Mouse (Mus musculus) heart, postnatal 0 days (tissue): ENCODE measurements around the gene Rps27rt. TPM values are rescaled to one million over a fixed set of nuclear protein-coding genes. Genes with fewer than 3 reads are reported as not detected.

Source experiments
- ATAC-seq: fragments of 200-750 bp; cut with Nextera tagmentation; 2 replicates; pipeline ENCODE4 v1.8.0; 2017; ENCODE audit warnings: low read depth, moderate number of reproducible peaks, moderate library complexity; ENCODE audit not compliant: insufficient read depth
- DNase-seq: peaks from one replicate; pipeline ENCODE4 v3.0.0-alpha.2; 2016; ENCODE audit warnings: low spot score
- H3K27ac ChIP-seq: fragments of 300-500 bp; sonication (generic); 2 replicates; pipeline ENCODE4 v1.5.1; 2014; ENCODE audit warnings: low read depth, mild to moderate bottlenecking
- H3K27me3 ChIP-seq: fragments of 300-500 bp; sonication (generic); 2 replicates; pipeline ENCODE4 v1.6.1; 2014; ENCODE audit warnings: low read length, mixed read lengths; ENCODE audit not compliant: control insufficient read depth, insufficient read depth
- H3K36me3 ChIP-seq: fragments of 300-500 bp; sonication (generic); replicated peaks from 2 replicates; pipeline ENCODE4 v1.6.1; 2014; ENCODE audit warnings: low read length, mixed read lengths; ENCODE audit not compliant: control insufficient read depth, insufficient read depth
- H3K4me1 ChIP-seq: fragments of 300-500 bp; sonication (generic); 2 replicates; pipeline ENCODE4 v1.6.1; 2014; ENCODE audit warnings: antibody characterized with exemption; ENCODE audit not compliant: control insufficient read depth, insufficient read depth
- H3K4me2 ChIP-seq: fragments of 300-500 bp; sonication (generic); 2 replicates; pipeline ENCODE4 v1.6.1; 2014; ENCODE audit warnings: low read depth, mild to moderate bottlenecking, low read length, moderate library complexity
- H3K4me3 ChIP-seq: fragments of 300-500 bp; sonication (generic); 2 replicates; pipeline ENCODE4 v1.5.1; 2014; ENCODE audit warnings: low read depth, low read length
- H3K9ac ChIP-seq: fragments of 300-500 bp; sonication (generic); replicated peaks from 2 replicates; pipeline ENCODE4 v1.6.1; 2014; ENCODE audit warnings: low read depth, low read length, mixed read lengths
- H3K9me3 ChIP-seq: fragments of 300-500 bp; sonication (generic); replicated peaks from 2 replicates; pipeline ENCODE4 v1.6.1; 2016; ENCODE audit warnings: low read length; ENCODE audit not compliant: control insufficient read depth
- CTCF ChIP-seq: IDR thresholded peaks from 2 replicates; pipeline ENCODE4 v1.5.1; 2016; ENCODE audit warnings: antibody characterized with exemption, control low read depth, low read depth
- EP300 ChIP-seq: IDR thresholded peaks from 2 replicates; pipeline ENCODE4 v1.6.1; 2016; ENCODE audit warnings: antibody characterized with exemption, low read depth
- WGBS: fragments of 180-500 bp; shearing (Covaris S2); extraction: QIAGEN DNeasy Blood & Tissue Kit; methylation state at CpG from one replicate; pipeline ENCODE4 v1.1.7; 2014; 5-methylcytosine and 5-hydroxymethylcytosine counted together
- polyA plus RNA-seq: library from polyadenylated mRNA; unstranded; fragments of >200 nt; fragmentation: Nextera tagmentation; extraction: Ambion mirVana; gene quantifications from 2 replicates; pipeline ENCODE4 v1.2.1, GENCODE M21; 2015
- total RNA-seq: library from RNA; depleted of rRNA; stranded (reverse); fragments of >200 nt; gene quantifications from 2 replicates; pipeline ENCODE4 v1.2.3, GENCODE M21; 2014; ENCODE audit warnings: low replicate concordance

Rps27rt gene
- total and polyA plus RNA-seq, 2 experiments from 2014 or later: 71.9 to 270 TPM

GRCm38 (mm10) chr9:114960844-114961243 lies 21.7 kb downstream of the Rps27rt start:
- H3K27me3 ChIP-seq: no peaks in the 10 kb centered on the region
- H3K9ac ChIP-seq: no peak overlapping the region
- 84% methylated on average over 6 of the region's 6 CpGs for WGBS
- H3K4me1 ChIP-seq: no peaks in the 10 kb centered on the region
- TF ChIP-seq CTCF: no peak
- H3K9me3 ChIP-seq: no peaks in the 10 kb centered on the region
- ATAC-seq: no peak
- H3K36me3 ChIP-seq: no peaks in the 10 kb centered on the region
- no peak for DNase-seq
- no peak overlapping the region for H3K4me2 ChIP-seq
- no peak overlapping the region for H3K4me3 ChIP-seq
- no peak overlapping the region for H3K27ac ChIP-seq

GRCm38 (mm10) chr9:114960043-114960789 lies 22.3 kb downstream of the Rps27rt start:
- Histone ChIP-seq H3K27me3 (no peaks in the 10 kb centered on the region), H3K36me3 (no peaks in the 10 kb centered on the region), H3K4me2 (no peak overlapping the region), H3K27ac (no peak overlapping the region), H3K4me3 (no peak overlapping the region), H3K9ac (no peak overlapping the region), H3K4me1 (no peaks in the 10 kb centered on the region), H3K9me3 (no peaks in the 10 kb centered on the region)
- DNase-seq: peak; percentile 30
- ATAC-seq: peak; percentile 75
- WGBS: 64% methylated on average over 4 of the region's 4 CpGs
- no peak for TF ChIP-seq EP300

GRCm38 (mm10) chr9:114956945-114957344 lies 25.6 kb downstream of the Rps27rt start:
- Histone ChIP-seq H3K4me2 (no peak overlapping the region), H3K27ac (no peak overlapping the region), H3K4me1 (no peaks in the 10 kb centered on the region), H3K9me3 (no peaks in the 10 kb centered on the region), H3K36me3 (no peaks in the 10 kb centered on the region), H3K27me3 (no peaks in the 10 kb centered on the region), H3K9ac (no peak overlapping the region), H3K4me3 (no peak overlapping the region)
- DNase-seq (peak; percentile 65), ATAC-seq (peak; percentile 76)
- TF ChIP-seq EP300 (no peak), CTCF (peak; percentile 70)
- WGBS: 33% methylated on average over 5 of the region's 5 CpGs

- Histone ChIP-seq H3K4me3 (no peak overlapping the region), H3K27ac (no peak overlapping the region), H3K27me3 (no peaks in the 10 kb centered on the region), H3K36me3 (no peaks in the 10 kb centered on the region), H3K9ac (no peak overlapping the region), H3K9me3 (no peaks in the 10 kb centered on the region), H3K4me2 (no peak overlapping the region), H3K4me1 (no peaks in the 10 kb centered on the region)
- TF ChIP-seq CTCF (no peak), EP300 (no peak)
- 93% methylated on average over 11 of the region's 11 CpGs for WGBS
- ATAC-seq: no peak
- DNase-seq: no peak
Observed at GRCm38 (mm10) chr9:114955340-114955739, 27.2 kb downstream of the Rps27rt start.

GRCm38 (mm10) chr9:114952866-114953265 lies 29.7 kb downstream of the Rps27rt start:
- DNase-seq: no peak
- no peak overlapping the region for H3K4me3 ChIP-seq
- no peak overlapping the region for H3K4me2 ChIP-seq
- no peaks in the 10 kb centered on the region for H3K36me3 ChIP-seq
- no peak for ATAC-seq
- WGBS: 60% methylated on average over 1 of the region's 1 CpGs
- H3K9ac ChIP-seq: no peak overlapping the region
- no peaks in the 10 kb centered on the region for H3K4me1 ChIP-seq
- no peaks in the 10 kb centered on the region for H3K9me3 ChIP-seq
- H3K27ac ChIP-seq: no peak overlapping the region
- TF ChIP-seq EP300: no peak
- no peaks in the 10 kb centered on the region for H3K27me3 ChIP-seq

GRCm38 (mm10) chr9:114948395-114948794 lies 34.1 kb downstream of the Rps27rt start:
- 38% methylated on average over 5 of the region's 5 CpGs for WGBS
- Histone ChIP-seq H3K36me3 (no peaks in the 10 kb centered on the region), H3K4me2 (no peak overlapping the region), H3K27me3 (no peaks in the 10 kb centered on the region), H3K27ac (no peak overlapping the region), H3K9ac (no peak overlapping the region), H3K4me1 (no peaks in the 10 kb centered on the region), H3K9me3 (no peaks in the 10 kb centered on the region), H3K4me3 (no peak overlapping the region)
- peak; percentile 51 for ATAC-seq
- TF ChIP-seq EP300 (no peak), CTCF (no peak)
- peak; percentile 35 for DNase-seq
